Mouse (Mus musculus) CD8-positive naive resting alpha-beta T cell, adult 2 months (primary cell): ENCODE data around the gene Aldh1l1.

Source experiments
- DNase-seq, 2 experiments: peaks; one replicate each; pipeline ENCODE4 v3.0.0; 2022; ENCODE audit warnings: low read depth in 2 of 2, low spot score in 2 of 2

The Aldh1l1 gene

GRCm38 (mm10) chr6:90544433-90544832 lies 58.2 kb downstream of the Aldh1l1 start:
- no peak for DNase-seq

GRCm38 (mm10) chr6:90546274-90546673 lies 60.0 kb downstream of the Aldh1l1 start:
- DNase-seq, result no peak

- no peak for DNase-seq
Measured at GRCm38 (mm10) chr6:90547041-90547440, 60.8 kb downstream of the Aldh1l1 start.

GRCm38 (mm10) chr6:90550161-90550912 lies 64.1 kb downstream of the Aldh1l1 start:
- DNase-seq, result no peak

- no peak for DNase-seq
Measured at GRCm38 (mm10) chr6:90551251-90551650, 65.0 kb downstream of the Aldh1l1 start.

GRCm38 (mm10) chr6:90553197-90553596 lies 67.0 kb downstream of the Aldh1l1 start:
- no peak for DNase-seq

GRCm38 (mm10) chr6:90553682-90554081 lies 67.5 kb downstream of the Aldh1l1 start:
- no peak for DNase-seq

- DNase-seq, result no peak
Measured at GRCm38 (mm10) chr6:90556534-90557058, 70.4 kb downstream of the Aldh1l1 start.

- no peak for DNase-seq
Measured at GRCm38 (mm10) chr6:90557077-90557476, 70.8 kb downstream of the Aldh1l1 start.

- DNase-seq, result no peak
Measured at GRCm38 (mm10) chr6:90557829-90558693, 71.8 kb downstream of the Aldh1l1 start.

- DNase-seq, result no peak
Measured at GRCm38 (mm10) chr6:90560390-90561058, 74.3 kb downstream of the Aldh1l1 start.

GRCm38 (mm10) chr6:90561234-90561781 lies 75.1 kb downstream of the Aldh1l1 start:
- no peak for DNase-seq

GRCm38 (mm10) chr6:90564240-90564639 lies 78.0 kb downstream of the Aldh1l1 start:
- DNase-seq, result no peak

- DNase-seq, result no peak
Measured at GRCm38 (mm10) chr6:90565357-90566215, 79.4 kb downstream of the Aldh1l1 start.

GRCm38 (mm10) chr6:90567486-90567885 lies 81.3 kb downstream of the Aldh1l1 start:
- DNase-seq, result no peak

- no peak for DNase-seq
Measured at GRCm38 (mm10) chr6:90567928-90568327, 81.7 kb downstream of the Aldh1l1 start.

GRCm38 (mm10) chr6:90568721-90569120 lies 82.5 kb downstream of the Aldh1l1 start:
- no peak for DNase-seq

- DNase-seq, result no peak
Measured at GRCm38 (mm10) chr6:90569736-90570383, 83.6 kb downstream of the Aldh1l1 start.

GRCm38 (mm10) chr6:90570392-90570791 lies 84.2 kb downstream of the Aldh1l1 start:
- DNase-seq, result no peak

- peak; percentile 31 to 49 for DNase-seq
Measured at GRCm38 (mm10) chr6:90575261-90575715, 89.1 kb downstream of the Aldh1l1 start.
